ENCODE assay signal across 16 mouse cellular contexts in genomic region chr9:103147103-103147502, GRCm38 (mm10). TPM values are rescaled to one million over a fixed set of nuclear protein-coding genes. Genes with fewer than 3 reads are reported as not detected.
DNase-seq lines count a peak whose midpoint lies in the region; ATAC-seq and TF ChIP-seq lines count a peak whose summit lies in the region.
"Had no signal": no experiment of that assay in that cellular context is flagged by ENCODE, and none has a peak within 500 bp of the region (broad histone marks: within the 10 kb centered on the region; RNA-seq: fewer than 3 reads in every experiment).

No protein-coding gene starts in this region.

- peak; percentile 45 for ATAC-seq in forebrain, embryonic 15.5 days (replicated peaks)
- peak; percentile 65 for ATAC-seq in hindbrain, embryonic 16.5 days
- no peak; the same call in 1 of the 2 replicates for ATAC-seq in midbrain, postnatal 0 days (ENCODE audit: low FRiP score)
- no peak for ATAC-seq in megakaryocyte-erythroid progenitor cell, adult 5-6 weeks (replicated peaks; ENCODE audit: low FRiP score, low TSS enrichment, poor library complexity, severe bottlenecking)
- ATAC-seq: intestine, embryonic 15.5 days; lung, postnatal 0 days had no signal

- TF ChIP-seq CTCF in midbrain, postnatal 0 days (IDR thresholded peaks at IDR 0.05): no peak

- H3K4me2 ChIP-seq in forebrain, embryonic 15.5 days (replicated peaks): peak overlapping the region; percentile 37
- peak overlapping the region; percentile 24 for H3K4me2 ChIP-seq in hindbrain, embryonic 16.5 days (ENCODE audit: low read length)
- H3K4me2 ChIP-seq in midbrain, postnatal 0 days (ENCODE audit: low read depth, low read length, poor library complexity, severe bottlenecking): 0 out of 2 replicates have a peak overlapping the region, but pooled peaks have one; percentile 4
- H3K4me2 ChIP-seq: intestine, embryonic 15.5 days had no signal

- no peak overlapping the region for H3K9ac ChIP-seq in forebrain, embryonic 15.5 days (replicated peaks)
- H3K9ac ChIP-seq in hindbrain, embryonic 16.5 days (ENCODE audit: low read depth, low read length): no peak overlapping the region
- no peak overlapping the region for H3K9ac ChIP-seq in midbrain, postnatal 0 days (replicated peaks; ENCODE audit: low read length, poor library complexity, severe bottlenecking)
- H3K9ac ChIP-seq: intestine, embryonic 15.5 days; liver, embryonic 14.5 days had no signal

- peak overlapping the region; percentile 75 for H3K27ac ChIP-seq in forebrain, embryonic 10.5 days
- H3K27ac ChIP-seq in forebrain, embryonic 15.5 days (replicated peaks): peak overlapping the region; percentile 66
- peak overlapping the region; percentile 41 for H3K27ac ChIP-seq in hindbrain, embryonic 16.5 days (ENCODE audit: low read depth, low read length)
- H3K27ac ChIP-seq in midbrain, postnatal 0 days (ENCODE audit: low read depth, low read length): peak overlapping the region; percentile 62
- H3K27ac ChIP-seq: intestine, embryonic 15.5 days; kidney, postnatal 0 days; liver, embryonic 14.5 days had no signal

- WGBS in forebrain, embryonic 10.5 days: 80% methylated on average over 13 of the region's 13 CpGs
- 17% methylated on average over 13 of the region's 13 CpGs for WGBS in forebrain, embryonic 15.5 days
- WGBS in hindbrain, embryonic 16.5 days: 18% methylated on average over 13 of the region's 13 CpGs
- 22% methylated on average over 13 of the region's 13 CpGs for WGBS in midbrain, postnatal 0 days

- H3K36me3 ChIP-seq in forebrain, embryonic 10.5 days (replicated peaks): peaks cover 8% of the 10 kb centered on the region; the same call in 1 of the 2 replicates
- H3K36me3 ChIP-seq in forebrain, embryonic 15.5 days: peaks cover 7% of the 10 kb centered on the region; the same call in 1 of the 2 replicates
- H3K36me3 ChIP-seq in hindbrain, embryonic 16.5 days (ENCODE audit: control insufficient read depth, insufficient read depth, low read length): peaks cover 5% of the 10 kb centered on the region; the same call in 1 of the 2 replicates
- H3K36me3 ChIP-seq in midbrain, postnatal 0 days (ENCODE audit: insufficient read depth, low read length): peaks cover 18% of the 10 kb centered on the region; the same call in 1 of the 2 replicates
- H3K36me3 ChIP-seq: intestine, embryonic 15.5 days had no signal

- no peaks in the 10 kb centered on the region for H3K9me3 ChIP-seq in forebrain, embryonic 10.5 days
- H3K9me3 ChIP-seq in forebrain, embryonic 15.5 days: no peaks in the 10 kb centered on the region
- no peaks in the 10 kb centered on the region for H3K9me3 ChIP-seq in hindbrain, embryonic 16.5 days (ENCODE audit: control insufficient read depth, low read length)
- no peaks in the 10 kb centered on the region for H3K9me3 ChIP-seq in midbrain, postnatal 0 days (ENCODE audit: low read length)
- H3K9me3 ChIP-seq: intestine, embryonic 15.5 days had no signal

- no peak overlapping the region for H3K4me3 ChIP-seq in forebrain, embryonic 10.5 days
- H3K4me3 ChIP-seq in forebrain, embryonic 15.5 days: 0 out of 2 replicates have a peak overlapping the region, but pooled peaks have one; percentile 12
- H3K4me3 ChIP-seq in hindbrain, embryonic 16.5 days (ENCODE audit: low read length): no peak overlapping the region
- no peak overlapping the region for H3K4me3 ChIP-seq in midbrain, postnatal 0 days (ENCODE audit: low read depth, low read length)
- H3K4me3 ChIP-seq: intestine, embryonic 15.5 days had no signal

- H3K4me1 ChIP-seq in forebrain, embryonic 10.5 days: peaks cover 45% of the 10 kb centered on the region
- H3K4me1 ChIP-seq in forebrain, embryonic 15.5 days: peaks cover 42% of the 10 kb centered on the region
- peaks cover 42% of the 10 kb centered on the region for H3K4me1 ChIP-seq in hindbrain, embryonic 16.5 days (ENCODE audit: control insufficient read depth, insufficient read depth, low read depth, low read length)
- H3K4me1 ChIP-seq in midbrain, postnatal 0 days (ENCODE audit: insufficient read depth, low read length): peaks cover 21% of the 10 kb centered on the region
- H3K4me1 ChIP-seq: intestine, embryonic 15.5 days had no signal

- no peak for DNase-seq in forebrain, embryonic 10.5 days (ENCODE audit: extremely low spot score, low spot score)
- peak; percentile 38 for DNase-seq in midbrain, postnatal 0 days (ENCODE audit: low spot score)
- DNase-seq in spleen, postnatal 4 days (ENCODE audit: low spot score in 2 of 2): no peak
- DNase-seq in adrenal gland, adult 2 months: no peak
- no peak for DNase-seq in spleen, postnatal 14 days (ENCODE audit: low spot score in 2 of 2)
- DNase-seq: cerebellum, postnatal 25 days; gastrocnemius, postnatal 14 days; heart, postnatal 14 days; thymus, postnatal 36 days had no signal

- no peaks in the 10 kb centered on the region for H3K27me3 ChIP-seq in forebrain, embryonic 10.5 days (ENCODE audit: poor library complexity, severe bottlenecking)
- no peaks in the 10 kb centered on the region for H3K27me3 ChIP-seq in forebrain, embryonic 15.5 days
- H3K27me3 ChIP-seq in hindbrain, embryonic 16.5 days (replicated peaks; ENCODE audit: control insufficient read depth, insufficient read depth, low read length): no peaks in the 10 kb centered on the region
- no peaks in the 10 kb centered on the region for H3K27me3 ChIP-seq in midbrain, postnatal 0 days (ENCODE audit: insufficient read depth, low read length)
- H3K27me3 ChIP-seq: intestine, embryonic 15.5 days had no signal

RNA-seq across cellular contexts. Expression of gene Rab6b, which starts 35.5 kb away (rescaled TPM):
- polyA plus RNA-seq in forebrain, embryonic 10.5 days (2016; fragmentation: Nextera tagmentation; extraction: Ambion mirVana): 8.3 and 9.1 TPM in 2 replicates
- 62.3 and 63.3 TPM in 2 replicates for polyA plus RNA-seq in forebrain, embryonic 15.5 days (2015; fragmentation: Nextera tagmentation; extraction: Ambion mirVana)
- 137 and 140 TPM in 2 replicates for polyA plus RNA-seq in hindbrain, embryonic 16.5 days (2015; fragmentation: Nextera tagmentation; extraction: Ambion mirVana)
- total RNA-seq in midbrain, postnatal 0 days (2014; rRNA removed): 228 and 249 TPM in 2 replicates
- polyA plus RNA-seq in midbrain, postnatal 0 days (2015; fragmentation: Nextera tagmentation; extraction: Ambion mirVana): 157 and 162 TPM in 2 replicates
- total RNA-seq in megakaryocyte-erythroid progenitor cell, adult 5-6 weeks (2014; fragmentation: Nextera tagmentation): 1.1 and 1.8 TPM in 2 replicates
- total RNA-seq in megakaryocyte-erythroid progenitor cell, adult 5-6 weeks (2017): 0.30 and 0.38 TPM in 2 replicates
- total RNA-seq in adrenal gland, adult 2 months (2021): 1 to 10 TPM; 2.4 to 3.1 TPM
- polyA plus RNA-seq in adrenal gland, adult 2 months (2012; rRNA removed): 18.9 and 29.2 TPM in 2 replicates

RNA-seq across cellular contexts. Expression of gene Srprb, which starts 54.8 kb away (rescaled TPM):
- polyA plus RNA-seq in forebrain, embryonic 10.5 days (2016; fragmentation: Nextera tagmentation; extraction: Ambion mirVana): 62.1 and 66.9 TPM in 2 replicates
- 48.8 and 49.1 TPM in 2 replicates for polyA plus RNA-seq in forebrain, embryonic 15.5 days (2015; fragmentation: Nextera tagmentation; extraction: Ambion mirVana)
- 63.8 and 67.7 TPM in 2 replicates for polyA plus RNA-seq in hindbrain, embryonic 16.5 days (2015; fragmentation: Nextera tagmentation; extraction: Ambion mirVana)
- 50.7 and 52.5 TPM in 2 replicates for total RNA-seq in midbrain, postnatal 0 days (2014; rRNA removed)
- polyA plus RNA-seq in midbrain, postnatal 0 days (2015; fragmentation: Nextera tagmentation; extraction: Ambion mirVana): 44.5 and 49.7 TPM in 2 replicates
- total RNA-seq in megakaryocyte-erythroid progenitor cell, adult 5-6 weeks (2014; fragmentation: Nextera tagmentation): 22.4 and 25.2 TPM in 2 replicates
- total RNA-seq in megakaryocyte-erythroid progenitor cell, adult 5-6 weeks (2017): 16.1 and 20.9 TPM in 2 replicates
- total RNA-seq in adrenal gland, adult 2 months (2021): 10 to 100 TPM; 40.7 to 44.0 TPM
- 59.4 and 65.7 TPM in 2 replicates for polyA plus RNA-seq in adrenal gland, adult 2 months (2012; rRNA removed)

Comparison
In these comparisons a context has a peak if more than half of its experiments do, and no peak if none do; other contexts are left out.
1. ATAC-seq: peak in forebrain, embryonic 15.5 days (single experiment) and hindbrain, embryonic 16.5 days (single experiment); none in midbrain, postnatal 0 days (single experiment) and megakaryocyte-erythroid progenitor cell, adult 5-6 weeks (single experiment).
2. Peak in every context shown above with its lines, with median percentiles within 50 percentile points of each other: H3K27ac ChIP-seq and H3K4me2 ChIP-seq.